ENCODE assay signal across 25 mouse cellular contexts in the genomic region with DNA sequence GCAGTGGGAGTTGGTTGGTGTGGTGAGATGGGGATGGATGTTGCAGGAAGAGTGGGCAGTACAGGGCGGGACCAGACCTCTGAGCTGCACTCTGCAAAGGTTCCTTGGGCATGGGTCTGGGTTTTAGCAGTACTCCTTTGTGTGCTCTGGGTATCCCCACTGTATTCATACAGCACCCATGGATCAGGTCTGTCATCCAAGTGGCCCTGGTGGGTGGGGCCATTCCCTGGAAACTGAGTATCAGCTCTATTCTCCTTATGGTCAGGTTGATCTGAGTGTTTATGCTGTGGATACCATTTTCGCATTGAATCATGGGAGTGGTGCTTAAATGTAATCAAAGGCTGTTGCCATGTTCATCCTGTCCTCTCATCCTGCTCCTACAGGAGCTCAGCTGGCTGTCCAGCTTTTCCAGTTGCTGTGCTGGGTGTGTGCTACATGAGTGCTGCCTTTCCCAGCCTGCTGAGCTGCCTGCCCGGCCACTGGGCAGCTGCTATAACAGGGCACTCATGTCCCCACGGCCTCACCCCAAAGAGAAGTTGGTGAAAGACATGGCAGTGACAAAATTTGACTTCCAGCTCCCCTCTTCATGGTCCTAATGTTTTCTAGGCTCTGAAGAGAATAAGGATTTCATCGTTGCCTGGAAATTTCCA. TPM values are rescaled to one million over a fixed set of nuclear protein-coding genes. Genes with fewer than 3 reads are reported as not detected.
A peak's percentile ranks its signal among the peaks of the same experiment; 100 is the strongest.
DNase-seq lines count a peak whose midpoint lies in the region; ATAC-seq and TF ChIP-seq lines count a peak whose summit lies in the region.
"Had no signal": no experiment of that assay in that cellular context is flagged by ENCODE, and none has a peak within 500 bp of the region (broad histone marks: within the 10 kb centered on the region; RNA-seq: fewer than 3 reads in every experiment).

No protein-coding gene starts in this region.

- no peak overlapping the region for H3ac ChIP-seq in myocyte (ENCODE audit: control insufficient read depth, insufficient read length)

- peak; percentile 13 for TF ChIP-seq POLR2A in myocyte (IDR thresholded peaks at IDR 0.05; ENCODE audit: insufficient read length, low read depth)

- DNase-seq in heart, embryonic 10.5 days (ENCODE audit: low spot score): no peak
- DNase-seq in heart, postnatal 25 days (ENCODE audit: low spot score): no peak
- DNase-seq in kidney, postnatal 14 days: no peak
- DNase-seq in stomach, postnatal 0 days (ENCODE audit: low spot score): no peak
- DNase-seq: adrenal gland, postnatal 10 days; adrenal gland, postnatal 36 days; cerebellum, adult 18-20 months; cerebellum, adult 9-10 months; cerebellum, postnatal 14 days; gastrocnemius, postnatal 25 days; heart, adult 2 months; heart, postnatal 4 days had no signal

- no peak overlapping the region for H3K4me2 ChIP-seq in kidney, embryonic 16.5 days (replicated peaks; ENCODE audit: low read depth, low read length)
- no peak overlapping the region for H3K4me2 ChIP-seq in stomach, embryonic 14.5 days (replicated peaks; ENCODE audit: low read depth, low read length)
- H3K4me2 ChIP-seq in stomach, postnatal 0 days (replicated peaks; ENCODE audit: low read depth): no peak overlapping the region
- H3K4me2 ChIP-seq in myocyte (ENCODE audit: low read depth): no peak overlapping the region
- H3K4me2 ChIP-seq: embryonic facial prominence, embryonic 13.5 days; forebrain, embryonic 12.5 days; forebrain, embryonic 15.5 days; heart, embryonic 11.5 days; hindbrain, embryonic 14.5 days had no signal

- ATAC-seq in kidney, embryonic 16.5 days (ENCODE audit: low FRiP score, low TSS enrichment): no peak
- ATAC-seq in stomach, embryonic 14.5 days (ENCODE audit: insufficient number of reproducible peaks, insufficient read depth, low FRiP score, low read depth): peak; percentile 19; the same call in 1 of the 2 replicates
- no peak for ATAC-seq in stomach, postnatal 0 days (ENCODE audit: low FRiP score, low TSS enrichment)
- no peak for ATAC-seq in activated CD4-positive, CD25-positive, alpha-beta regulatory T cell, adult 4 months
- ATAC-seq: CD4-positive, CD25-positive, alpha-beta regulatory T cell, adult 4 months; forebrain, embryonic 15.5 days; hindbrain, postnatal 0 days had no signal

- no peak overlapping the region for H3K9ac ChIP-seq in kidney, embryonic 16.5 days (replicated peaks; ENCODE audit: low read length)
- no peak overlapping the region for H3K9ac ChIP-seq in stomach, embryonic 14.5 days (replicated peaks; ENCODE audit: low read depth, low read length)
- no peak overlapping the region for H3K9ac ChIP-seq in stomach, postnatal 0 days (ENCODE audit: low read length)
- H3K9ac ChIP-seq: embryonic facial prominence, embryonic 13.5 days; forebrain, embryonic 12.5 days; forebrain, embryonic 15.5 days; hindbrain, embryonic 14.5 days had no signal

- no peaks in the 10 kb centered on the region for H3K9me3 ChIP-seq in heart, embryonic 10.5 days
- H3K9me3 ChIP-seq in kidney, embryonic 16.5 days (ENCODE audit: low read length): no peaks in the 10 kb centered on the region
- H3K9me3 ChIP-seq in stomach, embryonic 14.5 days (ENCODE audit: control insufficient read depth, low read depth, low read length): no peaks in the 10 kb centered on the region
- no peaks in the 10 kb centered on the region for H3K9me3 ChIP-seq in stomach, postnatal 0 days (ENCODE audit: control insufficient read depth, low read length)
- H3K9me3 ChIP-seq: embryonic facial prominence, embryonic 10.5 days; embryonic facial prominence, embryonic 13.5 days; forebrain, embryonic 15.5 days had no signal

- H3K36me3 ChIP-seq in heart, embryonic 10.5 days: peaks cover 8% of the 10 kb centered on the region; the same call in 1 of the 2 replicates
- 0 out of 2 replicates have a peak, but pooled peaks cover 7% of the 10 kb centered on the region for H3K36me3 ChIP-seq in kidney, embryonic 16.5 days (ENCODE audit: insufficient read depth, low read length)
- H3K36me3 ChIP-seq in stomach, embryonic 14.5 days (ENCODE audit: control insufficient read depth, insufficient read depth, low read length): no peaks in the 10 kb centered on the region
- no peaks in the 10 kb centered on the region for H3K36me3 ChIP-seq in stomach, postnatal 0 days (ENCODE audit: control insufficient read depth, insufficient read depth, low read length)
- H3K36me3 ChIP-seq in myocyte (ENCODE audit: control insufficient read depth, insufficient read depth): no peaks in the 10 kb centered on the region
- H3K36me3 ChIP-seq: forebrain, embryonic 12.5 days; forebrain, embryonic 15.5 days had no signal

- H3K4me3 ChIP-seq in heart, embryonic 10.5 days: no peak overlapping the region
- no peak overlapping the region for H3K4me3 ChIP-seq in kidney, embryonic 16.5 days (ENCODE audit: low read length)
- H3K4me3 ChIP-seq in stomach, embryonic 14.5 days (ENCODE audit: low read depth, low read length): no peak overlapping the region
- no peak overlapping the region for H3K4me3 ChIP-seq in stomach, postnatal 0 days (ENCODE audit: low read depth, low read length)
- H3K4me3 ChIP-seq in myocyte: no peak overlapping the region
- H3K4me3 ChIP-seq: embryonic facial prominence, embryonic 10.5 days; embryonic facial prominence, embryonic 13.5 days; erythroblast, embryonic 14.5 days; forebrain, embryonic 12.5 days; forebrain, embryonic 15.5 days; heart, adult 2 months had no signal

- intact Hi-C loops in heart, postnatal 25 days (cut with DNase I): loop anchor here (5.0 kb wide), 1 partner anchor 66 kb away; no protein-coding TSS in a partner anchor

- peaks cover 96% of the 10 kb centered on the region for H3K79me2 ChIP-seq in myocyte (ENCODE audit: control insufficient read depth, insufficient read depth)

- H3K27ac ChIP-seq in heart, embryonic 10.5 days: 0 out of 2 replicates have a peak overlapping the region, but pooled peaks have one; percentile 42
- peak overlapping the region; percentile 50; the same call in 1 of the 2 replicates for H3K27ac ChIP-seq in kidney, embryonic 16.5 days (ENCODE audit: low read length)
- H3K27ac ChIP-seq in stomach, embryonic 14.5 days (ENCODE audit: low read length): no peak overlapping the region
- H3K27ac ChIP-seq in stomach, postnatal 0 days (replicated peaks): no peak overlapping the region
- H3K27ac ChIP-seq: embryonic facial prominence, embryonic 10.5 days; embryonic facial prominence, embryonic 13.5 days; forebrain, embryonic 12.5 days; forebrain, embryonic 15.5 days; heart, adult 2 months; hindbrain, embryonic 14.5 days; hindbrain, postnatal 0 days had no signal

- no peak for TF ChIP-seq CTCF in stomach, postnatal 0 days (IDR thresholded peaks at IDR 0.05; ENCODE audit: low read depth)

- TF ChIP-seq EP300 in stomach, postnatal 0 days (optimal IDR thresholded peaks at IDR 0.05): no peak

- H3K4me1 ChIP-seq in heart, embryonic 10.5 days: peaks cover 79% of the 10 kb centered on the region
- peaks cover 98% of the 10 kb centered on the region for H3K4me1 ChIP-seq in kidney, embryonic 16.5 days (ENCODE audit: insufficient read depth, low read length)
- H3K4me1 ChIP-seq in stomach, embryonic 14.5 days (ENCODE audit: control insufficient read depth, insufficient read depth, low read length): peaks cover 11% of the 10 kb centered on the region; the same call in 1 of the 2 replicates
- peaks cover 9% of the 10 kb centered on the region for H3K4me1 ChIP-seq in stomach, postnatal 0 days (replicated peaks; ENCODE audit: control insufficient read depth, insufficient read depth)

- WGBS in heart, embryonic 10.5 days: 76% methylated on average over 5 of the region's 5 CpGs
- 82% methylated on average over 5 of the region's 5 CpGs for WGBS in kidney, embryonic 16.5 days
- WGBS in stomach, embryonic 14.5 days: 83% methylated on average over 5 of the region's 5 CpGs
- WGBS in stomach, postnatal 0 days: 79% methylated on average over 5 of the region's 5 CpGs

- H3K27me3 ChIP-seq in heart, embryonic 10.5 days (ENCODE audit: insufficient read depth, poor library complexity, severe bottlenecking): peaks cover 62% of the 10 kb centered on the region
- no peaks in the 10 kb centered on the region for H3K27me3 ChIP-seq in kidney, embryonic 16.5 days (ENCODE audit: insufficient read depth, low read length)
- no peaks in the 10 kb centered on the region for H3K27me3 ChIP-seq in stomach, embryonic 14.5 days (ENCODE audit: control insufficient read depth, insufficient read depth, low read length)
- no peaks in the 10 kb centered on the region for H3K27me3 ChIP-seq in stomach, postnatal 0 days (ENCODE audit: control insufficient read depth, insufficient read depth, low read length)
- no peaks in the 10 kb centered on the region for H3K27me3 ChIP-seq in myocyte (ENCODE audit: control insufficient read depth, insufficient read depth, insufficient read length)
- H3K27me3 ChIP-seq: embryonic facial prominence, embryonic 13.5 days; forebrain, embryonic 15.5 days had no signal

TF ChIP-seq in myocyte, 11 proteins besides CTCF, POLR2A, EP300 and RAD21:
- TF ChIP-seq REST (IDR thresholded peaks at IDR 0.05; ENCODE audit: insufficient read depth, insufficient read length): no peak
- TF ChIP-seq TCF3 (IDR thresholded peaks at IDR 0.05; ENCODE audit: insufficient read length, low read depth): no peak
- TF ChIP-seq MAX (IDR thresholded peaks at IDR 0.05; ENCODE audit: low read depth): no peak
- no peak for TF ChIP-seq CEBPB (IDR thresholded peaks at IDR 0.05; ENCODE audit: insufficient read depth, poor library complexity, severe bottlenecking)
- TF ChIP-seq MYOD1 (IDR thresholded peaks at IDR 0.05; ENCODE audit: control insufficient read depth in 1 of 3, insufficient read length in 2 of 3, low read depth in 2 of 3): peak in 1 of 3 experiments; percentile 59
- TF ChIP-seq E2F4 (IDR thresholded peaks at IDR 0.05; ENCODE audit: insufficient read depth): no peak
- TF ChIP-seq TCF12 (IDR thresholded peaks at IDR 0.05; ENCODE audit: insufficient read depth, poor library complexity, severe bottlenecking): no peak
- TF ChIP-seq SRF (IDR thresholded peaks at IDR 0.05; ENCODE audit: control insufficient read depth, insufficient read length, low read depth): no peak
- TF ChIP-seq MYOG (IDR thresholded peaks at IDR 0.05; ENCODE audit: control insufficient read depth in 1 of 3, insufficient read depth in 1 of 3, insufficient read length in 2 of 3, low read depth in 2 of 3): peak in 2 of 3 experiments; percentile 35 to 62
- TF ChIP-seq USF1 (IDR thresholded peaks at IDR 0.05; ENCODE audit: low read depth): no peak
- TF ChIP-seq POLR2AphosphoS2 (IDR thresholded peaks at IDR 0.05; ENCODE audit: insufficient read length, low read depth): peak; percentile 30
TF ChIP-seq in myocyte: peak in this region for 3.

RNA-seq across cellular contexts. Expression of a gene that starts 9.2 kb away (rescaled TPM):
- polyA plus RNA-seq in heart, embryonic 10.5 days (2016; fragmentation: Nextera tagmentation; extraction: Ambion mirVana): 19.3 and 33.6 TPM in 2 replicates
- 1 to 10 TPM; 4.5 to 6.4 TPM for total RNA-seq in heart, postnatal 25 days (2021)
- polyA plus RNA-seq in kidney, embryonic 16.5 days (2015; fragmentation: Nextera tagmentation; extraction: Ambion mirVana): 91.2 and 96.0 TPM in 2 replicates
- 19.5 and 20.8 TPM in 2 replicates for polyA plus RNA-seq in stomach, embryonic 14.5 days (2014; fragmentation: Nextera tagmentation; extraction: Ambion mirVana)
- polyA plus RNA-seq in stomach, postnatal 0 days (2015; fragmentation: Nextera tagmentation; extraction: Ambion mirVana): 6.8 and 7.0 TPM in 2 replicates
- polyA plus RNA-seq in myocyte (2012; fragmentation: generic; extraction: Trizol): 35.7 TPM
- not detected for polyA plus RNA-seq in activated CD4-positive, CD25-positive, alpha-beta regulatory T cell, adult 4 months (2017; shearing (Covaris generic))
- polyA plus RNA-seq: erythroblast, embryonic 14.5 days had no signal

Comparison
In these comparisons a context has a peak if more than half of its experiments do, and no peak if none do; other contexts are left out.
1. H3K27ac ChIP-seq: peak in heart, embryonic 10.5 days (single experiment) and kidney, embryonic 16.5 days (single experiment); none in stomach, embryonic 14.5 days (single experiment) and stomach, postnatal 0 days (single experiment).